Mouse (Mus musculus): ENCODE data around the gene Usp20.
A peak's percentile ranks its signal among the peaks of the same experiment; 100 is the strongest.

Usp20 gene

GRCm38 (mm10) chr2:30985111-30986020, 3.3 kb downstream of the Usp20 start:
- DNase-seq (ENCODE audit: low read depth, low spot score): no peak

- no peak for DNase-seq (ENCODE audit: low read depth, low spot score)
Observed at GRCm38 (mm10) chr2:30990221-30990620, 8.1 kb downstream of the Usp20 start.

- DNase-seq (ENCODE audit: low read depth, low spot score): no peak
Observed at GRCm38 (mm10) chr2:30994853-30995252, 12.8 kb downstream of the Usp20 start.

- DNase-seq (ENCODE audit: low read depth, low spot score): no peak
Observed at GRCm38 (mm10) chr2:30995432-30995996, 13.4 kb downstream of the Usp20 start.

GRCm38 (mm10) chr2:30998443-30999260, 16.6 kb downstream of the Usp20 start:
- DNase-seq (ENCODE audit: low read depth, low spot score): no peak

GRCm38 (mm10) chr2:31002857-31003256, 20.8 kb downstream of the Usp20 start:
- no peak for DNase-seq (ENCODE audit: low read depth, low spot score)

- no peak for DNase-seq (ENCODE audit: low read depth, low spot score)
Observed at GRCm38 (mm10) chr2:31005453-31005852, 23.4 kb downstream of the Usp20 start.

- no peak for DNase-seq (ENCODE audit: low read depth, low spot score)
Observed at GRCm38 (mm10) chr2:31006434-31006833, 24.4 kb downstream of the Usp20 start.

- DNase-seq (ENCODE audit: low read depth, low spot score): no peak
Observed at GRCm38 (mm10) chr2:31007208-31007607, 25.1 kb downstream of the Usp20 start.

GRCm38 (mm10) chr2:31013371-31014120, 31.5 kb downstream of the Usp20 start:
- no peak for DNase-seq (ENCODE audit: low read depth, low spot score)

GRCm38 (mm10) chr2:31017625-31018317, 35.7 kb downstream of the Usp20 start:
- no peak for DNase-seq (ENCODE audit: low read depth, low spot score)

- DNase-seq (ENCODE audit: low read depth, low spot score): no peak
Observed at GRCm38 (mm10) chr2:31018519-31018918, 36.4 kb downstream of the Usp20 start.

- no peak for DNase-seq (ENCODE audit: low read depth, low spot score)
Observed at GRCm38 (mm10) chr2:31019011-31019410, 36.9 kb downstream of the Usp20 start.

GRCm38 (mm10) chr2:31020202-31020601, 38.1 kb downstream of the Usp20 start:
- no peak for DNase-seq (ENCODE audit: low read depth, low spot score)

GRCm38 (mm10) chr2:31023940-31024339, 41.9 kb downstream of the Usp20 start:
- DNase-seq (ENCODE audit: low read depth, low spot score): no peak

- peak; percentile 72 for DNase-seq (ENCODE audit: low read depth, low spot score)
Observed at GRCm38 (mm10) chr2:31024618-31025370, 42.7 kb downstream of the Usp20 start.

GRCm38 (mm10) chr2:31025458-31025857, 43.4 kb downstream of the Usp20 start:
- no peak for DNase-seq (ENCODE audit: low read depth, low spot score)

GRCm38 (mm10) chr2:31026642-31027041, 44.6 kb downstream of the Usp20 start:
- no peak for DNase-seq (ENCODE audit: low read depth, low spot score)

- no peak for DNase-seq (ENCODE audit: low read depth, low spot score)
Observed at GRCm38 (mm10) chr2:31031972-31032371, 49.9 kb downstream of the Usp20 start.

- no peak for DNase-seq (ENCODE audit: low read depth, low spot score)
Observed at GRCm38 (mm10) chr2:31036811-31037210, 54.7 kb downstream of the Usp20 start.

Data from mesoderm, embryonic 11.5 days (tissue).